Mouse (Mus musculus): Measurements from ENCODE around the gene Vegfc.

Vegfc gene

DNA sequence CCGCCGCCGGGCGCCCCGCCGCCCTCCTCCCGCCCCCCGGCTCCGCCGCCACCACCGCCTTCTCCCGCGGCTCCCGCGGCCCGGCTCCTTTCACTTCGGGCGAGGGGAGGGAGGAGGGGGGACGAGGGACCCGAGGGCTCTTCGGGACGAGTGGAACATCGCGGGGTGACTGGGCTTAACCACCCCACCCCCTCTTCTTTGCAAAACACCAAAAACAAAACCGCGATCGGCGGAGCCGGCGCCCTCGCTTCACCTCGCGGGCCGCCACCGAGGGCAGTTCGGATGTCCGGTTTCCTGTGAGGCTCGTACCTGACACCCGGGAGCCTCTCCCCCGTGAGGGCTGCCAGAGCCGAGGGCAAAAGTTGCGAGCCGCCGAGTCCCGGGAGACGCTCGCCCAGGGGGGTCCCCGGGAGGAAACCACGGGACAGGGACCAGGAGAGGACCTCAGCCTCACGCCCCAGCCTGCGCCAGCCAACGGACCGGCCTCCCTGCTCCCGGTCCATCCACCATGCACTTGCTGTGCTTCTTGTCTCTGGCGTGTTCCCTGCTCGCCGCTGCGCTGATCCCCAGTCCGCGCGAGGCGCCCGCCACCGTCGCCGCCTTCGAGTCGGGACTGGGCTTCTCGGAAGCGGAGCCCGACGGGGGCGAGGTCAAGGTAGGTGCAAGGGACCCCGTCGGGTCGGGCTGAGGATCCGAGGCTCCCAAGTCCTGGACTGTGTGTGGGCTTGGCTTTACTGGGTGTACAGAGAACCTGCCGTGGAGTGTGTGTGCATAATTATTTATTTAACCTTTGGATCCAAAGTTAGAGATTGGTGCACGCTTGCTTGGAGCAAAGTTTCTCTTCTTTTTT lies at the start of gene Vegfc:
Gene Vegfc, plus strand, starts transcription at position 336 of the 850 bp plus-strand sequence.
- DNase-seq (ENCODE audit: extremely low read depth, low read depth) = no peak

DNA sequence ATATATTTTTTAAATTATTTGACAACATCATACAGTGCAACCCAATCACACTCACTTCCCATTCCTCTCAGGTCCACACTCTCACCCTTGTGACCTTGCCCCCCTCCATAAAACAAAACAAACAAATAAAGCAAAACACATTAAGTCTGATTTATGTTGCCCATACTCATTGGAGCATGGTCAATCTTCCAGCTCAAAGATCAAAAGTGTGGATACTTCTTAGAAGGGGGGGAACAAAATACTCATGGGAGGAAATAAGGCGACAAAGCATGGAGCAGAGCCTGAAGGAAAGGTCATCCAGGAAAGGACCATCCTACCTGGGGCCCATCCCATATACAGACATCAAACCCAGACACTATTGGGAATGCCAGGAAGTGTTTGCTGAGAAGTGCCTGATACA lies 42.8 kb upstream of the Vegfc start:
- DNase-seq (ENCODE audit: extremely low read depth, low read depth) = no peak

- no peak for DNase-seq (ENCODE audit: extremely low read depth, low read depth)
Measured at GRCm38 (mm10) chr8:54042601-54043000, 34.8 kb upstream of the Vegfc start.

- DNase-seq (ENCODE audit: extremely low read depth, low read depth) = no peak
Measured at GRCm38 (mm10) chr8:54043468-54043867, 33.9 kb upstream of the Vegfc start.

DNA sequence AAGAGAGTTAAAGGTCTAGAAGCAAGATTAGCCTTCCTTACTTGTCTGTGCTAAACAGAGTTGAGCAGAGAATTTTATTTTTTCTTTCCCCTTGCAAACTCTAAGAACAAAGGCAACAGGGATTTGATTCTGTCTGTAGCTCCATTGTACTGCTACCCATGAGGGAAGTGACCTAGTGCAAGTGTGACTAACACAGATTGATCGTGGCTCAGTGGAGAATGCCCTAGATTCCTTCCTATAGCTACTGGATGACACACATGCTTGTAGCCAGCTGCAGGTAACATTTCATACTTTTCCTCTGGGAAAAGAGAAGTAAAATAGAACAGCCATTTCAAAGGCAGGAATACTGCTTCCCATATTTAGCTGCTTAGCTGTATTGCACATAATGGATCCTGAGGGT lies 24.2 kb upstream of the Vegfc start:
- no peak for DNase-seq (ENCODE audit: extremely low read depth, low read depth)

GRCm38 (mm10) chr8:54065492-54065891 lies 11.9 kb upstream of the Vegfc start:
- DNase-seq (ENCODE audit: extremely low read depth, low read depth) = no peak

DNA sequence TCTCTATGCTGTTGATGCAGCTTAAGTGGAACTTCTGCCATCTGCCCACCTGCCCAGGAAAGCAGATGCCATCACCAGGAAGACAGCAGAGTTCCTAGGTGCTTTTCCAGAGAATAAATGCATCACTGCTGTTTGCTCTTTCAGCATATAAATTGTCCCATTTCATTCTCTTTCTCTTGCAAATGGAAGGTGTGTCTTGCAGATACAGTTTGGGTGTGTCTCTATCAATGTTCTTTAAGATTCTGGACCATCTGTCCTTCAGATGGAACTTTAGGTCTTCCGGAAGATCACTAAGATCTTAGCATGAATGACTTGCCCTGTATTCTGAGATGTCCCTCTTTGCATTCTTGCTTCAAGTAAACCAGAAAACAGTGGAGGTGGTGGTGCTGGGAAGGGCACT lies 1.1 kb upstream of the Vegfc start:
- DNase-seq (ENCODE audit: extremely low read depth, low read depth) = no peak

- no peak for DNase-seq (ENCODE audit: extremely low read depth, low read depth)
Measured at GRCm38 (mm10) chr8:54076791-54077270, 575 bp upstream of the Vegfc start.

- DNase-seq (ENCODE audit: extremely low read depth, low read depth) = no peak
Measured at GRCm38 (mm10) chr8:54078121-54078440, 675 bp downstream of the Vegfc start.

DNA sequence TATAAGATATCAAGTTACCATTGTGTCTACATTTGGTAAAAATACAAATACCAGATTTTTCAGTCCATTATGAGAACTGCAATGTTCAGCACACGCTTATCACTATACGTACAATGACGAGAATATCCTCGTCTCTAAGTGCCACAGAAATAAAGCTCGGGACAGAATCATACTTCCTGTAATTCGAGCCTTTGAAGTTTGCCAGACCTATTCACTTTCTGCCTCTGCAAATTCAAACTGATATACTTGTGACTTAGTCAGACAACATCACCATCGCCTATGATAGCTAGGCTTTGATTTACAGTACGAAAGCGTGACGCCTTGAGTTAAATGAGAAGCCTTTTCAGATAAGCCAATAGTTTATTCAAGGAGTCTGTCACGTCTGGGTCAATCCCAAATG lies 1.6 kb downstream of the Vegfc start:
- no peak for DNase-seq (ENCODE audit: extremely low read depth, low read depth)

DNA sequence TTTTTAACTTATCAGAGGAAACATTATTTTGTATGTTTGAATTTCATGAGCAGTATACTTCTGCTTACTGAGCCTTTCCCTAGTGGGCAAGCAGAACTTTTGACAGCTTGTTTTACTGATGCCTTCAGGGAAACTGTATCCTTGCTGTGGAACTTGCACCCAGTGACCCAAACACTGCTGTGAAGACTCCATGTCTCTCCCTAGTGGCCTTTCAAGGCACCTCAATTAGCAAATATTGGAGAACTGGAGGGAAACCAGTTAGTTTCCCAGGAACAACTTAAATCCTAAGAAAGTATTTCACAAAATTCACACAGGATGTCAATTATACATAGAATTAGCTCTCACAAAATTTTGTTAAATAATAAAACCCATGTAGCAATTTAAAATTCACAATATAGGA lies 2.2 kb downstream of the Vegfc start:
- no peak for DNase-seq (ENCODE audit: extremely low read depth, low read depth)

GRCm38 (mm10) chr8:54085896-54086295 lies 8.5 kb downstream of the Vegfc start:
- DNase-seq (ENCODE audit: extremely low read depth, low read depth) = no peak

DNA sequence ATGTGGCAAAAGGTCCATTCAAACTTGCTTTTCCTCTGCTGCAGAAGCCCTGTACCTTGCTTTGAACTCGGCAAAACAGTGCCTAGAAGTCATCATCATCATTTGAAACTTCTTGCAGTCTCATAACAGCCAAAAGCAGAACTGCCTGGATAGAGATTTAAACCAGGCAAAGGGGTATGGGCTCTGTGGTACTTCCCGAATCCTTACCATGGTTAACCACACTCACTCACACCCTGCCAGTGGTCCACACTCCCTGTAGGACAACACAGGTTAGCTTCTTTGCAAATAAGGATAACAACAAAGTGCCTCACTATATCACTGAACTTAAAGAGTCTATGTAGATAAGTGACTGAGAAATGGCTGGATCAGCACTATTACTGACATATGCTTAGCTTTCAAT lies 9.7 kb downstream of the Vegfc start:
- DNase-seq (ENCODE audit: extremely low read depth, low read depth) = no peak

GRCm38 (mm10) chr8:54089204-54089603 lies 11.8 kb downstream of the Vegfc start:
- no peak for DNase-seq (ENCODE audit: extremely low read depth, low read depth)

DNA sequence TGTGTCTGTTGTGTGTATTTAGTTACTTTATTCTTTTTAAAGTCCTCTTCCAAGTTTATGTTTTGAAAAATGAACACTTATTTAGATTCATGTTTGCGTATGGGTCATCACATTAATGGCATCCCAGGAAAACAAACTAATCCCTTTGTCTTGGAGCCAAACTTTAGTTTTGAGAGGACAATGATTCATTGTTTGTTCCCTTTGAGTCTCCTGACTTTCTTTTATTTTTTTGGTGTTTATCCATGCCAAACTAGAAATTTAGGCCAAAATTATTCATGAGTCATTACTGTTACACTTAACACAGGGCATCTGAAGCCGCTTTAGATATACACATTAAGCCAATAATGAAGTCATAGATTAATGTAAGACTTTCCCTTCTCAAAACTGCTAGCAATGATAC lies 12.5 kb downstream of the Vegfc start:
- no peak for DNase-seq (ENCODE audit: extremely low read depth, low read depth)

GRCm38 (mm10) chr8:54100058-54100457 lies 22.7 kb downstream of the Vegfc start:
- DNase-seq (ENCODE audit: extremely low read depth, low read depth) = no peak

GRCm38 (mm10) chr8:54114581-54114980 lies 37.2 kb downstream of the Vegfc start:
- no peak for DNase-seq (ENCODE audit: extremely low read depth, low read depth)

DNA sequence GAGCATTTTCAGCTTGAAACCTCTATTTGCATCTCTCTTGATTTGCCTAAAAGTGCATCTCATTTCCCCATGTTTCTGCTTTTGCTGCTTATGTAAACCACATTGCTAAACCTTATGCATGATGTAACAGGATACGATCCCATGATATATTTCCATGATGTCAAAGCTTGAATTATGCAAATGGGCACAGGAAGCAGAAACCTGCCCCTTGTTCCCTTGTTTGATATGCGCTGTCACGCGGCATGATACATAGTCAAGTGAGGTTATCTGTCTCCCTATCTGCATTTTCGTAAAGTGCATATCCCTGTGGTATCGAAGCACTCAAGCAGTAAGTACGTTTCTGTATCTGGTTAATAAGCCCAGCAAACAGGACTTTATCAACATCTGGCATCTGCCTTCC lies 42.7 kb downstream of the Vegfc start:
- no peak for DNase-seq (ENCODE audit: extremely low read depth, low read depth)

DNA sequence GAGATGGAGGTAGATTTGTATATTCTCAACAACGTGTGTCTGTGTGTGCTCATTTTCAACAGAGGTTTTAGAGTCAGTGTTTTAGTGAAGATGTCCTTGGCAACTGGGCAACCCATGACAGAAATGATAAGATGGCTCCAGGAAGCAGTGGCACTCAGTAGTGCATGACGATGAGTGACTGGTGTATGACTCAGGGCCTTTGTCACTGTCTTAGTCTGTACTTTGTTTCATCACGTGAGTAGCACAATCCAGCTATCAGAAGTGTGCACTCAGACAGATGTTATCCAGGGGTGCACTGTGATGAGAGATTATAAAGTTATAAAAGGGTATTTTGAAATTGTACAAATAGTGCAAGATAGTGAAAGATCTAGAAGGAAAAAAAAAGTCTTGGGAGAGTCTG lies 44.5 kb downstream of the Vegfc start:
- no peak for DNase-seq (ENCODE audit: extremely low read depth, low read depth)

- DNase-seq (ENCODE audit: extremely low read depth, low read depth) = no peak
Measured at GRCm38 (mm10) chr8:54122345-54122744, 44.9 kb downstream of the Vegfc start.

- no peak for DNase-seq (ENCODE audit: extremely low read depth, low read depth)
Measured at GRCm38 (mm10) chr8:54130558-54130957, 53.2 kb downstream of the Vegfc start.

DNA sequence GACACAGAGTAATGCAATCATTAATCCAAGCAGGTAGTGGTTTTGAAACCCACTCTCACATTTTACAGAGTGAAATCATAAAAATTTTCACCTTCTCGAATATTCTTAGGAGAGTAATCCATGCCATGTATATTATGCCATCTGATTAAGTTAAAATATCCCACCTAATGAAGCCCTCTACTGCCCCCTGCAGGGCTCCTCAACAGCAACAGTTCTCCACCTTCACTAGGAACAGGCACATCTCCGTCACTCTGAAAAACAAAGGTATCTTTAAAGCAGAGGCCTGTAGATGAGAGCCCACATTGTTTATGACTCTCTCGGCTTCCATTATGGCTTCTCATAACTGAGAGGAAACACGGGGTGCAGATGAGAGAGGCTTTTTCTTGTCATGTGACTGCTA lies 75.8 kb downstream of the Vegfc start:
- peak; percentile 5 for DNase-seq (ENCODE audit: extremely low read depth, low read depth)

DNA sequence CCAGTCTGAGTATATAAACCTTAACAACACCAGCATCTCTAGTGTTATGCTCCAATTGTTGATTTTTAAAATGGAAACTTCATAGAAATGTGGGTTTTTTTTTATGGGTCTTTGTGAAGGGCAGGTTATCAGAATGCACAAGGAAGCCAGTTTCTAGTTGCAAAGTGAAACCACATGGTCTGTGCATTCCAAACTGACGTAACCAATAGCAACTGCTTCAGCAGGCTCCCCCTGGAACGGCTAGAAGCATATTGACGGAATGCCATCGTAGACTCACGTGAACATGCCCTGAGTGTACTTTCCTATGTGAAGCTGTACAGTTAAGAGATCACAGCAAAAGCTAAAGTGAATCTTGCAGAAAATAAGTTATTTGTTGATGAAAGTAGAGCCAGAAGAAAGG lies 86.1 kb downstream of the Vegfc start:
- no peak for DNase-seq (ENCODE audit: extremely low read depth, low read depth)
